In the genomic region with DNA sequence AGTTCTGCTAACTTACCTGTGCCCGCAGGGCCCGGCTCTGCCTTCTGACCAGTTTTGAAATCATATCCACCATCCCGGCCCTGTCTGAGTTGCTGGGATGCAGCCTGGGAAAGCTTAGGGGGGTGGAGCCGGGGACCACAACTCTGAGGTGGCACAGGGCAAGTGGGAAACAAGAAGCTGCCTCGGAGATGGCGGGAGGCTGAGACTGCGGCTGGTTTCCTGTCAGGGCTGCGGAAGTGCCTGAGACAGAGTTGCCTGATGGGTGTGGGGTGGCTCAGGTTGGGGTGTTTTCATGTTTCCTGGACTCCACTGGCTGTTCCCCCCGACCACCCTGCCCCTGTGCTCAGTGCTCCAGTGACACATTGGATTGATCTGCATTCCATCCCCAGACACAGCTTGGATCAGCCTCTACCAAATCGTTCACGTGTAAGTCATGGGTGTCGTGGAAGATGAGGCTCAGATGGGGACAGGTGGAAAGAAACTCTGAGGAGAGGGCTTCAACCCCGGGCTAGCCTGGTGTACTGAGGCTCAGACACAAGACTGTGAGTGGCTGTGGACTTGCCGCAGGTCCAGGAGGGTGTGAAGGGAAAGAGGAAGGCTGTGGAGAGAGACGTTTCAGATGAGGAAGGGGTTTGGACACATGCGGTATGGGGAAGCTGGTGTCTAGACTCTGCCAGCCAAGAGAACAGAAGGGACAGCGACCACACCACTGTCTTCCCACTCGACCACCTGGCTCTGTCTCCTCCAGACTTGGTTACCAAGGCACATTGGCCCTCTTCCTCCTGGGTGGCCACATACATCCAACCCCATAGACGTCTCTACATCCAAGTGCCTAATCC, we compare ENCODE assay signal across 8 mouse cellular contexts. TPM values are rescaled to one million over a fixed set of nuclear protein-coding genes. Genes with fewer than 3 reads are reported as not detected.
DNase-seq lines count a peak whose midpoint lies in the region; TF ChIP-seq lines count a peak whose summit lies in the region.

No protein-coding gene starts in this region.

- DNase-seq in left cerebral cortex, adult 2 months (ENCODE audit: extremely low spot score in 1 of 2, low spot score in 2 of 2) = no peak
- no peak for DNase-seq in left cerebral cortex, postnatal 14 days (ENCODE audit: low spot score in 2 of 2)
- peak; percentile 66 to 75 for DNase-seq in thymus, postnatal 10 days (ENCODE audit: low spot score in 2 of 2)
- no peak for DNase-seq in embryonic facial prominence, embryonic 10.5 days (ENCODE audit: low spot score)
- no peak for DNase-seq in embryo, embryonic 9.5 days (ENCODE audit: extremely low spot score)
- DNase-seq in kidney, postnatal 36 days = no peak

- TF ChIP-seq POLR2A in bone marrow, adult 2 months (IDR thresholded peaks at IDR 0.05; ENCODE audit: borderline replicate concordance, control insufficient read depth, low read depth, low read length) = peak; percentile 77; the same call in 1 of the 2 replicates

- no peak overlapping the region for H3K4me3 ChIP-seq in left cerebral cortex, adult 2 months
- peak overlapping the region; percentile 59 for H3K4me3 ChIP-seq in bone marrow, adult 2 months (replicated peaks; ENCODE audit: control insufficient read depth, low read depth, low read length)
- peak overlapping the region; percentile 83 for H3K4me3 ChIP-seq in megakaryocyte, embryonic 14.5 days (replicated peaks)
- H3K4me3 ChIP-seq in embryonic facial prominence, embryonic 10.5 days = no peak overlapping the region

- peaks cover 14% of the 10 kb centered on the region for H3K4me1 ChIP-seq in bone marrow, adult 2 months (ENCODE audit: control insufficient read depth, insufficient read depth, low read length)
- H3K4me1 ChIP-seq in megakaryocyte, embryonic 14.5 days = peaks cover 47% of the 10 kb centered on the region
- peaks cover 20% of the 10 kb centered on the region for H3K4me1 ChIP-seq in embryonic facial prominence, embryonic 10.5 days

- peaks cover 51% of the 10 kb centered on the region for H3K27me3 ChIP-seq in megakaryocyte, embryonic 14.5 days (replicated peaks)
- H3K27me3 ChIP-seq in embryonic facial prominence, embryonic 10.5 days (replicated peaks; ENCODE audit: low read depth, poor library complexity, severe bottlenecking) = 0 out of 2 replicates have a peak, but pooled peaks cover 4% of the 10 kb centered on the region

- peaks cover 7% of the 10 kb centered on the region for H3K9me3 ChIP-seq in megakaryocyte, embryonic 14.5 days
- H3K9me3 ChIP-seq in embryonic facial prominence, embryonic 10.5 days = no peaks in the 10 kb centered on the region

- TF ChIP-seq CTCF in left cerebral cortex, adult 2 months (IDR thresholded peaks at IDR 0.05) = no peak
- TF ChIP-seq CTCF in bone marrow, adult 2 months (IDR thresholded peaks at IDR 0.05; ENCODE audit: control insufficient read depth, insufficient read depth, low read length) = no peak

- peaks cover 3% of the 10 kb centered on the region for H3K36me3 ChIP-seq in megakaryocyte, embryonic 14.5 days (replicated peaks; ENCODE audit: low read length)
- no peaks in the 10 kb centered on the region for H3K36me3 ChIP-seq in embryonic facial prominence, embryonic 10.5 days (replicated peaks)

- WGBS in bone marrow, adult 2 months = 6% methylated on average over 19 of the region's 19 CpGs
- 74% methylated on average over 19 of the region's 19 CpGs for WGBS in embryonic facial prominence, embryonic 10.5 days

- peak overlapping the region; percentile 47 for H3K27ac ChIP-seq in left cerebral cortex, adult 2 months
- peak overlapping the region; percentile 71 for H3K27ac ChIP-seq in bone marrow, adult 2 months (ENCODE audit: control insufficient read depth, insufficient read depth, low read depth, low read length, poor library complexity)
- no peak overlapping the region for H3K27ac ChIP-seq in embryonic facial prominence, embryonic 10.5 days (replicated peaks)

- intact Hi-C loops in left cerebral cortex, adult 2 months (cut with DNase I) = no loop called here
- intact Hi-C loops in left cerebral cortex, postnatal 14 days (cut with DNase I) = no loop called here

RNA-seq across cellular contexts. Expression of a gene that starts 18.8 kb away (rescaled TPM):
- total RNA-seq in left cerebral cortex, adult 2 months (2021) = 10 to 100 TPM; 10.8 to 14.0 TPM
- 10 to 100 TPM; 10.8 to 12.4 TPM for total RNA-seq in left cerebral cortex, postnatal 14 days (2021)
- polyA plus RNA-seq in bone marrow, adult 2 months (2011; ENCODE audit: insufficient read depth, insufficient read length, low replicate concordance, missing spikeins) = 14.2 and 47.3 TPM in 2 replicates
- 4.9 TPM in 1 of 2 replicates, not detected in the other for polyA plus RNA-seq in megakaryocyte, embryonic 14.5 days (2012; ENCODE audit: insufficient read depth, low replicate concordance)
- polyA plus RNA-seq in embryonic facial prominence, embryonic 10.5 days (2016; fragmentation: Nextera tagmentation; extraction: Ambion mirVana) = 5.3 and 5.8 TPM in 2 replicates

Comparison
In these comparisons a context has a peak if more than half of its experiments do, and no peak if none do; other contexts are left out.
1. DNase-seq: peak in thymus, postnatal 10 days (2 of 2); none in left cerebral cortex, adult 2 months (0 of 2), left cerebral cortex, postnatal 14 days (0 of 2), embryonic facial prominence, embryonic 10.5 days (single experiment), embryo, embryonic 9.5 days (single experiment) and kidney, postnatal 36 days (0 of 2).
2. H3K4me3 ChIP-seq: peak in bone marrow, adult 2 months (single experiment) and megakaryocyte, embryonic 14.5 days (single experiment); none in left cerebral cortex, adult 2 months (single experiment) and embryonic facial prominence, embryonic 10.5 days (single experiment).